Mouse (Mus musculus) intestine, embryonic 14.5 days (tissue): ENCODE data around the gene S1pr5. TPM values are rescaled to one million over a fixed set of nuclear protein-coding genes. Genes with fewer than 3 reads are reported as not detected.
"Not testable (repeated sequence)": the region's sequence is repeated elsewhere in the genome, so short reads cannot be mapped to it uniquely, and the experiment has no call there.

Source experiments
- ATAC-seq: fragments of 200-750 bp; cut with Nextera tagmentation; replicated peaks from 2 replicates; pipeline ENCODE4 v1.8.0; 2017; ENCODE audit warnings: low read depth, moderate number of reproducible peaks, moderate TSS enrichment, moderate library complexity; ENCODE audit not compliant: low FRiP score, low TSS enrichment
- DNase-seq: peaks from one replicate; pipeline ENCODE4 v3.0.0-alpha.2; 2018; ENCODE audit warnings: low spot score
- H3K27ac ChIP-seq: fragments of 300-500 bp; sonication (generic); 2 replicates; pipeline ENCODE4 v1.5.1; 2014; ENCODE audit warnings: low read depth, mild to moderate bottlenecking, control low read depth
- H3K27me3 ChIP-seq: fragments of 300-500 bp; sonication (generic); replicated peaks from 2 replicates; pipeline ENCODE4 v1.6.1; 2014; ENCODE audit warnings: low read length, control low read depth; ENCODE audit not compliant: control insufficient read depth, insufficient read depth
- H3K36me3 ChIP-seq: fragments of 300-500 bp; sonication (generic); 2 replicates; pipeline ENCODE4 v1.6.1; 2014; ENCODE audit warnings: low read length, control low read depth; ENCODE audit not compliant: control insufficient read depth, insufficient read depth
- H3K4me1 ChIP-seq: fragments of 300-500 bp; sonication (generic); replicated peaks from 2 replicates; pipeline ENCODE4 v1.6.1; 2014; ENCODE audit warnings: low read length, control low read depth, mixed read lengths; ENCODE audit not compliant: control insufficient read depth, insufficient read depth
- H3K4me2 ChIP-seq: fragments of 300-500 bp; sonication (generic); 2 replicates; pipeline ENCODE4 v1.6.1; 2014; ENCODE audit warnings: low read length
- H3K4me3 ChIP-seq: fragments of 300-500 bp; sonication (generic); 2 replicates; pipeline ENCODE4 v1.5.1; 2014; ENCODE audit warnings: low read depth, low read length, control low read depth, mixed read lengths
- H3K9ac ChIP-seq: fragments of 300-500 bp; sonication (generic); 2 replicates; pipeline ENCODE4 v1.6.1; 2014; ENCODE audit warnings: mild to moderate bottlenecking, low read length
- H3K9me3 ChIP-seq: fragments of 300-500 bp; sonication (generic); 2 replicates; pipeline ENCODE4 v1.6.1; 2016; ENCODE audit warnings: low read length, control low read depth; ENCODE audit not compliant: control insufficient read depth
- WGBS: fragments of 180-500 bp; shearing (Covaris S2); extraction: QIAGEN DNeasy Blood & Tissue Kit; methylation state at CpG from one replicate; pipeline ENCODE4 v1.1.7; 2014; 5-methylcytosine and 5-hydroxymethylcytosine counted together
- polyA plus RNA-seq: library from polyadenylated mRNA; unstranded; fragments of >200 nt; fragmentation: Nextera tagmentation; extraction: Ambion mirVana; gene quantifications from 2 replicates; pipeline ENCODE4 v1.2.1, GENCODE M21; 2014

S1pr5 gene
- polyA plus RNA-seq, 1 experiment from 2014 or later: 0.07 TPM

DNA sequence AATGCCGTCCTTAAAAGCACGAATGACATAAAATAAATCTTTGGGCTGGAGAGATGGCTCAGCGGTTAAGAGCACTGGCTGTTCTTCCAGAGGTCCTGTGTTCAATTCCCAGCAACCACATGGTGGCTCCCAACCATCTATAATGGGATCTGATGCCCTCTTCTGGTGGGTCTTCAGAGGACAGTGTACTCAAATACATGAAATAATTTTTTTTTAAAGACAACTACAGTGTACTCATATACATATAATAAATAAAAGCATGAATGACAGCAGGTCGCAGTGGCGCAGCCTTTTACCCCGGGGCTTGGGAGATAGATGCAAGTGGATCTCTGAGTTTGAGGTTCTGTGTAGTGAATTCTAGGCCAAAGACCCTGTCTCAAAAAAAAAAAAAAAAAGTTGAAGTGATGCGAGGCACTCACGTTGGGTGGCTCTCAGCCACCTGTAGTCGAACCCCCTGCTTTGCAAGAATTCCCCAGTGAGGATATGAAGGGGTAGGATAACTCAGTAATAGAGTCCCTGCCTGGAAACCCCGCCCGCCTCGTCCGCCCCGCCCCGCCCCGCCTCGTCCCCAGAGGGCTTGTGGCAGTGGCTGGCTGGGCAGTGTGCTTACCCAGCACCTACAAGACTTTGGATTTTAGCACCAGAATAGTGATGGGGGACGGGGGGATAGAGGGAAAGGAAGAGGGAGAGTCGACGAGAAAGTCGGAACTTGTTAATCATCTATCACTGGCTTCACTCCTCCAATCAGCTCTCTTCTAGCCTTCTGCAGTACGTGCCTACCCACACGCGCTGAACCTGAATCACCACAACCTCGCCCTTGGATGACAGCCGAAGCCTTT is 23.4 kb downstream of the S1pr5 start:
- Histone ChIP-seq H3K9ac (peak overlapping the region; percentile 35; the same call in 1 of the 2 replicates), H3K27ac (peak overlapping the region; percentile 71), H3K36me3 (peaks cover 8% of the 10 kb centered on the region), H3K4me1 (peaks cover 10% of the 10 kb centered on the region; the same call in 1 of the 2 replicates), H3K4me3 (peak overlapping the region; percentile 26), H3K27me3 (no peaks in the 10 kb centered on the region), H3K4me2 (peak overlapping the region; percentile 51), H3K9me3 (no peaks in the 10 kb centered on the region; the same call in 1 of the 2 replicates)
- WGBS: 20% methylated on average over 26 of the region's 26 CpGs
- DNase-seq: peak; percentile 88
- peak; percentile 64 for ATAC-seq

GRCm38 (mm10) chr9:21223906-21224305 is 24.3 kb downstream of the S1pr5 start:
- no peak overlapping the region for H3K4me3 ChIP-seq
- H3K4me2 ChIP-seq: no peak overlapping the region
- WGBS: 92% methylated on average over 6 of the region's 6 CpGs
- no peak overlapping the region for H3K27ac ChIP-seq
- no peaks in the 10 kb centered on the region for H3K36me3 ChIP-seq
- no peak overlapping the region for H3K9ac ChIP-seq
- ATAC-seq (no peak), DNase-seq (no peak)
- H3K4me1 ChIP-seq: peaks cover 10% of the 10 kb centered on the region; the same call in 1 of the 2 replicates
- H3K27me3 ChIP-seq: no peaks in the 10 kb centered on the region
- H3K9me3 ChIP-seq: no peaks in the 10 kb centered on the region; the same call in 1 of the 2 replicates

- not testable (repeated sequence) for H3K4me2 ChIP-seq, H3K27me3 ChIP-seq, DNase-seq, ATAC-seq, H3K4me3 ChIP-seq, H3K36me3 ChIP-seq, H3K4me1 ChIP-seq, H3K9ac ChIP-seq, H3K27ac ChIP-seq, H3K9me3 ChIP-seq
- 100% methylated on average over 1 of the region's 2 CpGs for WGBS
These were observed 24.8 kb downstream of the S1pr5 start for GRCm38 (mm10) chr9:21223490-21223889.

DNA sequence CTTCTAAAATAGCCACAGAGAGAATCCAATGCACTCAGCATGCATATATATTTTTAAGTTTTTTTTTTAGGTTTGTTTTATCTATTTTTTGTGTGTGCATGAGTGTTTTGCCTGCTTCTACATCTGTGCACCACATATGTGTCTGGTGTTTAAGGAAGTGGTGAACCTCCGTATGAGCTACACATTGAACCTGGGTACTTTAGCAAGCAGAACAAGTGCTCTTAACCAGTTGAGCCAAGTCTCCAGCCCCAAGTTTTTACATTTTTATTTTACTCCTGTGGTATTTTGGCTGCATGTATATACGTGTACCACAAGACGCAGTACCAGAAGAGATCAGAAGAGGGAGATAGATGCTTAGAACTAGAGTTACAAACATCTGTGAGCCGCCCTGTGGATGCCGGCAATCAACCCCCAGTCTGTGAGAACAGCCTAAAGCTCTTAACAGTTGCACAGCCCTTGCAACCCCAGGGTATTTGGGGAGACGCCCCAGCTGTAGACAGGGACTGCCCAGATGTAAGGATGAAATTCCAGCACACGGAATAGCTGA is 26.8 kb downstream of the S1pr5 start:
- no peak overlapping the region for H3K27ac ChIP-seq
- H3K27me3 ChIP-seq: no peaks in the 10 kb centered on the region
- ATAC-seq (no peak), DNase-seq (no peak)
- no peak overlapping the region for H3K4me3 ChIP-seq
- H3K9ac ChIP-seq: no peak overlapping the region
- H3K4me2 ChIP-seq: no peak overlapping the region
- no peaks in the 10 kb centered on the region; the same call in 1 of the 2 replicates for H3K9me3 ChIP-seq
- no peaks in the 10 kb centered on the region for H3K36me3 ChIP-seq
- WGBS: 26% methylated on average over 7 of the region's 7 CpGs
- H3K4me1 ChIP-seq: no peaks in the 10 kb centered on the region

GRCm38 (mm10) chr9:21220490-21221382 is 27.5 kb downstream of the S1pr5 start:
- Histone ChIP-seq H3K27ac (no peak overlapping the region), H3K4me1 (no peaks in the 10 kb centered on the region), H3K9ac (no peak overlapping the region), H3K4me2 (peak overlapping the region; percentile 44), H3K9me3 (no peaks in the 10 kb centered on the region; the same call in 1 of the 2 replicates), H3K4me3 (peak overlapping the region; percentile 18; the same call in 1 of the 2 replicates), H3K36me3 (no peaks in the 10 kb centered on the region), H3K27me3 (no peaks in the 10 kb centered on the region)
- ATAC-seq (peak; percentile 77), DNase-seq (peak; percentile 97)
- 14% methylated on average over 21 of the region's 21 CpGs for WGBS

DNA sequence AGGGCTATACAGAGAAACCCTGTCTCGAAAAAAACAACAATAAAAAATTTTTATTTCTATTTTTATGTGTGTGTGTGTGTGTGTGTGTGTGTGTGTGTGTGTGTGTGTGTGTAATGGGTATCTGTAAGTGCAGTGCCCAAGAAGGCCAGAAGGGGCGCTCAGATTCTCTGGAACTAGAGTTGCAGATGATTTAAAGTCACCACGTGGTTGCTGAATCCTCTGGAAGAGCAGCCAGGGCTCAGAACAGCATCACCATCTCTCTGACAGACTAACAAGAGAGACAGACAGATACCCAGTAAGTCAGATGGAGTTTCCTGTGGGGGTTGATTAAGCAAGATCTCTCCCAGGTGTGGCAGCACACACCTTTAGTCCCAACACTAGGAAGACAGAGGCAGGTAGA is 28.4 kb downstream of the S1pr5 start:
- H3K4me3 ChIP-seq: no peak overlapping the region
- no peak overlapping the region for H3K27ac ChIP-seq
- DNase-seq (no peak), ATAC-seq (no peak)
- no peaks in the 10 kb centered on the region for H3K36me3 ChIP-seq
- H3K4me1 ChIP-seq: no peaks in the 10 kb centered on the region
- WGBS: 52% methylated on average over 3 of the region's 3 CpGs
- H3K9ac ChIP-seq: no peak overlapping the region
- no peak overlapping the region for H3K4me2 ChIP-seq
- no peaks in the 10 kb centered on the region for H3K27me3 ChIP-seq
- H3K9me3 ChIP-seq: no peaks in the 10 kb centered on the region; the same call in 1 of the 2 replicates

GRCm38 (mm10) chr9:21216050-21216841 is 32.0 kb downstream of the S1pr5 start:
- DNase-seq: no peak
- H3K4me2 ChIP-seq: no peak overlapping the region
- 65% methylated on average over 25 of the region's 25 CpGs for WGBS
- H3K4me1 ChIP-seq: no peaks in the 10 kb centered on the region
- H3K4me3 ChIP-seq: no peak overlapping the region
- no peak for ATAC-seq
- no peaks in the 10 kb centered on the region for H3K9me3 ChIP-seq
- H3K36me3 ChIP-seq: no peaks in the 10 kb centered on the region
- H3K9ac ChIP-seq: no peak overlapping the region
- no peaks in the 10 kb centered on the region for H3K27me3 ChIP-seq
- no peak overlapping the region for H3K27ac ChIP-seq
